Mouse (Mus musculus) heart, postnatal 0 days (tissue): ENCODE data around the gene Pdss2.
"Not testable (repeated sequence)": the region's sequence is repeated elsewhere in the genome, so short reads cannot be mapped to it uniquely, and the experiment has no call there.

Source experiments
- CTCF ChIP-seq: IDR thresholded peaks from 2 replicates; pipeline ENCODE4 v1.5.1; 2016; ENCODE audit warnings: antibody characterized with exemption, control low read depth, low read depth
- EP300 ChIP-seq: IDR thresholded peaks from 2 replicates; pipeline ENCODE4 v1.6.1; 2016; ENCODE audit warnings: antibody characterized with exemption, low read depth

DNA sequence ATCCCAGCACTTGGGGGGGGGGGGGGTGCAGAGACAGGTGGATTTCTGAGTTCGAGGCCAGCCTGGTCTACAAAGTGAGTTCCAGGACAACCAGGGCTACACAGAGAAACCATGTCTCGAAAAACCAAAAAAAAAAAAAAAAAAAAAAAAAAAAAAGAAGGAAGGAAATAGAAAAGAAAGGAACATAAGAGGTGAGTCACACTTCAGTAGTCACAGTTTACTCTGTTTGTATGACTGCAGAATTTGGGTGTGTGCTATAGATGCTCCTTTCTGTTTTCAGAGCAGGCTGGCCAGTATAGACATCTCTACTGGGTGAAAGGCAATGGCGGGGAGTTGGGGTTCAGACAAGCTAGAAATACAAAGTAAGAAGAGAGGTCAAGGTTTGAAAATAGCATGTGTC, 189.9 kb downstream of the Pdss2 start:
- not testable (repeated sequence) for TF ChIP-seq CTCF, EP300
